Mouse (Mus musculus) small intestine, adult 2 months (tissue): Measurements from ENCODE around the gene Mup14. TPM values are rescaled to one million over a fixed set of nuclear protein-coding genes. Genes with fewer than 3 reads are reported as not detected.
"Not testable (repeated sequence)": the region's sequence is repeated elsewhere in the genome, so short reads cannot be mapped to it uniquely, and the experiment has no call there.

ENCODE experiments used
- H3K27ac ChIP-seq: fragments of 200-500 bp; 2 replicates; pipeline ENCODE4 v1.5.1; 2012; ENCODE audit warnings: low read depth, low read length, control low read depth, inconsistent platforms; ENCODE audit not compliant: insufficient read depth
- H3K27me3 ChIP-seq: fragments of 200-500 bp; 2 replicates; pipeline ENCODE4 v1.6.1; 2012; ENCODE audit warnings: mild to moderate bottlenecking, moderate library complexity, low read length, inconsistent platforms; ENCODE audit not compliant: control insufficient read depth, insufficient read depth
- H3K36me3 ChIP-seq: fragments of 200-500 bp; 2 replicates; pipeline ENCODE4 v1.6.1; 2012; ENCODE audit warnings: mild to moderate bottlenecking, low read length, control low read depth, inconsistent platforms; ENCODE audit not compliant: control insufficient read depth, insufficient read depth
- H3K4me1 ChIP-seq: fragments of 200-500 bp; 2 replicates; pipeline ENCODE4 v1.6.1; 2012; ENCODE audit warnings: low read length, inconsistent platforms, mixed read lengths; ENCODE audit not compliant: control insufficient read depth, insufficient read depth, insufficient read length
- H3K4me3 ChIP-seq: fragments of 200-500 bp; 2 replicates; pipeline ENCODE4 v1.5.1; 2012; ENCODE audit warnings: low read depth, mild to moderate bottlenecking, control low read depth, inconsistent platforms, low read length, moderate library complexity
- WGBS: fragments of 180-500 bp; shearing (Covaris S2); methylation state at CpG from one replicate; pipeline ENCODE4 v1.1.7; 2018; 5-methylcytosine and 5-hydroxymethylcytosine counted together
- polyA plus RNA-seq: library from polyadenylated mRNA; depleted of rRNA; stranded (reverse); fragments of >200 nt; gene quantifications from 2 replicates; pipeline ENCODE4 v1.2.3, GENCODE M21; 2012; rRNA removed

The Mup14 gene
- not detected in 2 replicates for polyA plus RNA-seq

- 83% methylated on average over 6 of the region's 6 CpGs for WGBS
- not testable (repeated sequence) for H3K4me3 ChIP-seq, H3K27ac ChIP-seq, H3K4me1 ChIP-seq, H3K27me3 ChIP-seq, H3K36me3 ChIP-seq
These were observed at the start of gene Mup14 for GRCm38 (mm10) chr4:61303900-61304299. Gene Mup14, minus strand, starts transcription at chr4:61304000.

- not testable (repeated sequence) for H3K27ac ChIP-seq, H3K4me1 ChIP-seq, H3K4me3 ChIP-seq, H3K27me3 ChIP-seq, H3K36me3 ChIP-seq
- 74% methylated on average over 4 of the region's 5 CpGs for WGBS
These were observed 34.3 kb upstream of the Mup14 start for GRCm38 (mm10) chr4:61338108-61338507.

Other genes with a start within 250 kb of the Mup14 start
- gene Mup13, start 75.7 kb downstream of the Mup14 start, polyA plus RNA-seq: not detected in 2 replicates
- not detected in 2 replicates for gene Mup15, start 135.7 kb upstream of the Mup14 start, polyA plus RNA-seq
- not detected in 2 replicates for gene Mup16, start 215.5 kb upstream of the Mup14 start, polyA plus RNA-seq